Mouse (Mus musculus) midbrain, embryonic 16.5 days (tissue): ENCODE data around the gene Nup54. TPM values are rescaled to one million over a fixed set of nuclear protein-coding genes. Genes with fewer than 3 reads are reported as not detected.

Experiments used
- ATAC-seq: fragments of 200-750 bp; cut with Nextera tagmentation; 2 replicates; pipeline ENCODE4 v1.8.0; 2017; ENCODE audit warnings: moderate TSS enrichment
- H3K27ac ChIP-seq: fragments of 300-500 bp; sonication (generic); 2 replicates; pipeline ENCODE4 v1.5.1; 2014; ENCODE audit warnings: mild to moderate bottlenecking, low read length, mixed read lengths
- H3K27me3 ChIP-seq: fragments of 300-500 bp; sonication (generic); 2 replicates; pipeline ENCODE4 v1.6.1; 2014; ENCODE audit warnings: low read depth, low read length, mixed read lengths; ENCODE audit not compliant: control insufficient read depth, insufficient read depth
- H3K36me3 ChIP-seq: fragments of 300-500 bp; sonication (generic); 2 replicates; pipeline ENCODE4 v1.6.1; 2014; ENCODE audit warnings: mild to moderate bottlenecking, low read length, moderate library complexity, mixed read lengths; ENCODE audit not compliant: control insufficient read depth, insufficient read depth
- H3K4me1 ChIP-seq: fragments of 300-500 bp; sonication (generic); 2 replicates; pipeline ENCODE4 v1.6.1; 2014; ENCODE audit warnings: mild to moderate bottlenecking, low read length, mixed read lengths; ENCODE audit not compliant: control insufficient read depth, insufficient read depth
- H3K4me2 ChIP-seq: fragments of 300-500 bp; sonication (generic); 2 replicates; pipeline ENCODE4 v1.6.1; 2014; ENCODE audit warnings: mild to moderate bottlenecking, low read length, mixed read lengths
- H3K4me3 ChIP-seq: fragments of 300-500 bp; sonication (generic); 2 replicates; pipeline ENCODE4 v1.5.1; 2014; ENCODE audit warnings: low read depth, mild to moderate bottlenecking, low read length, moderate library complexity, mixed read lengths
- H3K9ac ChIP-seq: fragments of 300-500 bp; sonication (generic); 2 replicates; pipeline ENCODE4 v1.6.1; 2014; ENCODE audit warnings: low read depth, low read length, mixed read lengths
- H3K9me3 ChIP-seq: fragments of 300-500 bp; sonication (generic); replicated peaks from 2 replicates; pipeline ENCODE4 v1.6.1; 2014; ENCODE audit warnings: mild to moderate bottlenecking, low read length, mixed read lengths; ENCODE audit not compliant: control insufficient read depth, poor library complexity, severe bottlenecking
- WGBS: fragments of 180-500 bp; shearing (Covaris S2); extraction: QIAGEN DNeasy Blood & Tissue Kit; methylation state at CpG from one replicate; pipeline ENCODE4 v1.1.7; 2014; 5-methylcytosine and 5-hydroxymethylcytosine counted together
- polyA plus RNA-seq: library from polyadenylated mRNA; unstranded; fragments of >200 nt; fragmentation: Nextera tagmentation; extraction: Ambion mirVana; gene quantifications from 2 replicates; pipeline ENCODE4 v1.2.1, GENCODE M21; 2015

The Nup54 gene
- polyA plus RNA-seq, 1 experiment from 2014 or later: 57.8 TPM

DNA sequence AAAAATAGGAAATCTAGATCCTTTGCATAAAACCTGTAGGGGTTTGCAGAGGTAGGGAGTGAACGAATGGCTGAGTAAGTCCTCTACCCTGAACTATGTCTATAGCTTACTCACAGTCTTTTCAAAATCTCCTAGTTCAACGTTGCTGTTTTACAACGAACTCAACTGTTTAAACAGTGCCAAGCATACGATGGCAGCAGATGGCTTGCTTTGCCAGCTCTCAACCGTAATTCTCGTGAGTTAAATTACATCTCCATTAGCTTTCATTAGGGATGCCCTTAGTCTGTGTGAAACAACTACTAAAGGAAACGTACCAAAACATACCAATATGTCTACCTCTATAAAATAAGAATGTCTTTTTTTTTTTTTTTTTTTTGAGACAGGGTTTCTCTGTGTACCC lies 3.4 kb downstream of the Nup54 start:
- ATAC-seq: no peak
- no peaks in the 10 kb centered on the region for H3K9me3 ChIP-seq
- H3K27ac ChIP-seq: no peak overlapping the region
- 82% methylated on average over 7 of the region's 7 CpGs for WGBS
- no peak overlapping the region for H3K4me3 ChIP-seq
- H3K4me2 ChIP-seq: no peak overlapping the region
- peaks cover 14% of the 10 kb centered on the region for H3K4me1 ChIP-seq
- peaks cover 25% of the 10 kb centered on the region for H3K36me3 ChIP-seq
- no peaks in the 10 kb centered on the region for H3K27me3 ChIP-seq
- H3K9ac ChIP-seq: no peak overlapping the region

DNA sequence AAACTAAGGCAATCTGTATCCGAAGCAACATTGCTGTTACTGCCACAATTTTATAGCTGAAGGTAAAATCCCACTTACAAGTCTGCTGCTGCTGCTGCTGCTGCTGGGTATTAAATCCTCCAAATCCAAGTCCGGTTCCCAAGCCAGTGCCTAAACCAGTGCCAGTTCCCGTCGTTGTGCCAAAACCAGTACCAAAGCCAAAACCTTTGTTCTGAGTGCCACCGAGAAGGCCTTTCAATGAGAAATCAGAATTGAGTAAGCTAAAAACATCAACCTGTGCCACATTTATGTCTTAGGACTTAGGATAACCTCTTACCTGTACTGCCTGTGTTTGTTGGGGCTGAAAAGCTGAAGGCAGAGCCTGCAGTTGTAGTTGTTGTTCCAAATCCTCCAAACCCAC lies 4.3 kb downstream of the Nup54 start:
- Histone ChIP-seq H3K9me3 (no peaks in the 10 kb centered on the region), H3K27ac (no peak overlapping the region), H3K27me3 (no peaks in the 10 kb centered on the region), H3K4me2 (no peak overlapping the region), H3K36me3 (peaks cover 25% of the 10 kb centered on the region), H3K4me3 (no peak overlapping the region), H3K4me1 (peaks cover 14% of the 10 kb centered on the region), H3K9ac (no peak overlapping the region)
- WGBS: 91% methylated on average over 5 of the region's 5 CpGs
- no peak for ATAC-seq

DNA sequence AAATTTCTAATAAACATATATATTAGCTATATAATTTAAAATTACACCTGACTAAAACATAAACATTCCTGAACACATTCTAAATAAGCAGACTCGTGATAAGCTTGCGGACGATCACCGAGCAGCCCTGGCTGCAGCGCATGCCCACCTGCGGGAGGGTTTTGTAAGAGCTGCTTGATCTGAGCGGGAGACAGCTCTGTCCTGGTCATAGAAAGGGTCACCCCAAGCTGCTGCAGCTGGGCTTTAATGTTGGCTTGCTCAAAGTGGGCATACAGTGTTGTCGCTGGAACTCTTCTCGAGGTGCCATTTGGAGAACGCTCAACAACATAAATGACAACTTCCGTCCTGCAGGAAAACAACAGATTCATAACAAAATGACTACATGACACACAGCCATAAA lies 10.9 kb downstream of the Nup54 start:
- no peak overlapping the region for H3K27ac ChIP-seq
- no peaks in the 10 kb centered on the region for H3K27me3 ChIP-seq
- H3K4me1 ChIP-seq: no peaks in the 10 kb centered on the region
- H3K36me3 ChIP-seq: peaks cover 55% of the 10 kb centered on the region
- no peak overlapping the region for H3K9ac ChIP-seq
- no peak for ATAC-seq
- no peaks in the 10 kb centered on the region for H3K9me3 ChIP-seq
- no peak overlapping the region for H3K4me3 ChIP-seq
- H3K4me2 ChIP-seq: no peak overlapping the region
- 95% methylated on average over 11 of the region's 11 CpGs for WGBS

DNA sequence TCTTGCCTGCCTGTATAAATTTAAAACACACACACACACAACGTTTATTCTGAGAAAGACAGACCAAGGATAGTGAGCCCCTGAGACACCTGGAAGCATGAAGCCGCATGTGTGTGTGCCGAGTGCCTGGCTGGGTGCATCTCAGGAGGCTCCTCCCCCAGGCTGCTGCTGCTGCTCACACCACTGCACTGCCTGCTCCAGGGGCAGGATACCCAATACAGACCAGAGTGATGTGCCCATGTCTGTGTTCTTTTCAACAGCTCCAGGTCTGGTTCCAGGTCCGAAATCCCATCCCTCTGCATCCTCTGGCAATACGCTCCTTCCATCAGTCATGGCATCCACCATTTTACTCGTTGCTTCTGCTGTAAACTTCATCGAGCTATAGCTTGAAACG lies 21.0 kb downstream of the Nup54 start:
- WGBS: 92% methylated on average over 8 of the region's 8 CpGs
- H3K9me3 ChIP-seq: no peaks in the 10 kb centered on the region
- no peak for ATAC-seq
- H3K27me3 ChIP-seq: no peaks in the 10 kb centered on the region
- peaks cover 22% of the 10 kb centered on the region for H3K36me3 ChIP-seq
- no peak overlapping the region for H3K9ac ChIP-seq
- no peaks in the 10 kb centered on the region for H3K4me1 ChIP-seq
- no peak overlapping the region for H3K27ac ChIP-seq
- no peak overlapping the region for H3K4me2 ChIP-seq
- no peak overlapping the region for H3K4me3 ChIP-seq

DNA sequence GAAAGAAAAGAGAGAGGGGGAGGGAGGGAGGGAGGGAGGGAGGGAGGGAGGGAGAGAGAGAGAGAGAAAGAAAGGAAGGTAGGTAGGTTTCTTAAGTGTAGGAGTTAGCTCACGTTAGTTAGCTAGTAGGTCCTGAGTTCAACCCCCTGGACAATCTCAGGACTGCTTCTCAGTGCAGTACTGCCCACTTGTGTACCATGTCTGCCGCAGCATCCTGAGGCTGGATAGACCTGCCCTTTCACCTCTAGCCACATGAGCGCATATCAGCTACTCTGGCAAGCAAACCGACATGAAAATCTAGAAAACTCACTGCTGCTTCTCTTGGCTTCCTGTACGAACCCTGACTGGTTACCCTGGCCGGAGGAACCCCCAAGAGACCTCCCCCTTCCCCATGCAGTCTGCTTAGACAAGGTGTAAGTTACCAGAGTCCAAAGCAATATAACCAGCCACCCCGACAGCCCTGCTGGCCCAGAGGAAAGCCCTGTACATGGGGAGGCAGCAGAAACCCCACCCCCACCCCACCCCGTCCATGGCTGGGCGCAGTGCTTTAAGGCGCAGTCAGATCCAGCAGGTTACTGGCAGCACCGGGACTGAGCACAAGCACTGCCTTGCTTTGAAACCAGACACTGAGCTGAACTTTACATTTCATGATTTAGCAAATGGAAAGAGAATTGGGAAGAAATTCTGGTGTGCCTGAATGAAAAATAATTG lies 21.6 kb downstream of the Nup54 start:
- no peaks in the 10 kb centered on the region for H3K27me3 ChIP-seq
- no peaks in the 10 kb centered on the region for H3K9me3 ChIP-seq
- no peaks in the 10 kb centered on the region for H3K4me1 ChIP-seq
- H3K4me2 ChIP-seq: no peak overlapping the region
- no peak overlapping the region for H3K4me3 ChIP-seq
- 88% methylated on average over 11 of the region's 11 CpGs for WGBS
- H3K36me3 ChIP-seq: peaks cover 19% of the 10 kb centered on the region
- H3K27ac ChIP-seq: no peak overlapping the region
- H3K9ac ChIP-seq: no peak overlapping the region
- ATAC-seq: peak; percentile 59; the same call in 1 of the 2 replicates

DNA sequence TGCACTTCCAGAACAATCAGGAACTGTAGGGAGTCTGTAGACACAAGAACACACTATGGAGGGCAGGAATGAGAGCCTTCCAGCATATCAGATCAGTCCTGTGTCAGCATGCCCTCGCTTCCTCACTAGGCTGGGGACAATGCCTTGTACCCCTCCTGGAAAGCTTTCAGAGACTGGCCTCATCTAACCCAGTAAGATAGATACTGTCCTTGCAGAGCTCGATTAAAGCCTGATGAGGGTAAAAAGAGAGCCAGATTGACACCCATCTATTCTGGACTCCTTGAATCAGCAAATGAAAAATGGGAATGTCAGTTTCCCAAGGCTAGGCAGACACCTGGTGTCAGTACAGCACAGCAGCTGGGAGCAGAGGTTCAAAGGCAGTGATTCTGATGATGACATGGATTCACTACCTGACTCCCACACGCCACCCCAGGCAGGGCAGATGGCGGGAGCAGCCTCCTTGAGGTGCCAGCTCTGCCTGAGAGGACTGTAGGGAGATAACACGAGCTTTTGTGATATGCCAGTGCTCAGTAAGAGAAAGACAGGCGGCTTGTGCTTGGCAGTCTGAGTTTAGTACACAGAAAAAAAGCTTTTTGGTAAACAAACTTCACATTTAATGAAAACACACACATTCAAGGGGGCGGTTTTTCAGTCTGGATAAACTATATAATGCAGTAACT lies 23.4 kb downstream of the Nup54 start:
- H3K27ac ChIP-seq: no peak overlapping the region
- WGBS: 75% methylated on average over 7 of the region's 7 CpGs
- no peak for ATAC-seq

DNA sequence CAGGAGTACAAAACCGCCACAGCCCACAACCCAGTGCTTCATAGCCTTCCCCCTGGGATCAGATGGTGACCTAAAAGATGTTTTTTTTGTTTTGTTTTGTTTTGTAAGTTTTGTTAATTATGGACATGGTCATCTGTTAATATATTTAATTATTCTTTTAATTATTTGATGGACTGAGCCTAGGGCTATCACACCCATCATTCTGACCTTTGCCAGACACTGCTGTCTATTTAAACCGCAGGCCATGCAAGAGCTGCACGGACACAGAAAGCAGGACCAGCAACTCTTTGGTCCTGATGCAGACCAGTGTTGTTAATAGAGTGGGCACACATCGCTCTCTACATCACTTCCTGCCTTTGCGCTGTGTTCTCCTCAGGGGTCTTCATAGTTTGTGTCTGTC lies 24.5 kb downstream of the Nup54 start:
- Histone ChIP-seq H3K27ac (no peak overlapping the region), H3K9me3 (no peaks in the 10 kb centered on the region), H3K4me1 (no peaks in the 10 kb centered on the region), H3K9ac (no peak overlapping the region), H3K36me3 (peaks cover 6% of the 10 kb centered on the region; the same call in 1 of the 2 replicates), H3K27me3 (no peaks in the 10 kb centered on the region), H3K4me3 (no peak overlapping the region), H3K4me2 (no peak overlapping the region)
- WGBS: 87% methylated on average over 5 of the region's 5 CpGs
- ATAC-seq: no peak

More for the DNA sequence above, 23.4 kb downstream of the Nup54 start:
- no peaks in the 10 kb centered on the region for H3K9me3 ChIP-seq
- no peak overlapping the region for H3K9ac ChIP-seq
- H3K4me3 ChIP-seq: no peak overlapping the region
- H3K4me1 ChIP-seq: no peaks in the 10 kb centered on the region
- H3K27me3 ChIP-seq: no peaks in the 10 kb centered on the region
- no peak overlapping the region for H3K4me2 ChIP-seq
- H3K36me3 ChIP-seq: peaks cover 12% of the 10 kb centered on the region

DNA sequence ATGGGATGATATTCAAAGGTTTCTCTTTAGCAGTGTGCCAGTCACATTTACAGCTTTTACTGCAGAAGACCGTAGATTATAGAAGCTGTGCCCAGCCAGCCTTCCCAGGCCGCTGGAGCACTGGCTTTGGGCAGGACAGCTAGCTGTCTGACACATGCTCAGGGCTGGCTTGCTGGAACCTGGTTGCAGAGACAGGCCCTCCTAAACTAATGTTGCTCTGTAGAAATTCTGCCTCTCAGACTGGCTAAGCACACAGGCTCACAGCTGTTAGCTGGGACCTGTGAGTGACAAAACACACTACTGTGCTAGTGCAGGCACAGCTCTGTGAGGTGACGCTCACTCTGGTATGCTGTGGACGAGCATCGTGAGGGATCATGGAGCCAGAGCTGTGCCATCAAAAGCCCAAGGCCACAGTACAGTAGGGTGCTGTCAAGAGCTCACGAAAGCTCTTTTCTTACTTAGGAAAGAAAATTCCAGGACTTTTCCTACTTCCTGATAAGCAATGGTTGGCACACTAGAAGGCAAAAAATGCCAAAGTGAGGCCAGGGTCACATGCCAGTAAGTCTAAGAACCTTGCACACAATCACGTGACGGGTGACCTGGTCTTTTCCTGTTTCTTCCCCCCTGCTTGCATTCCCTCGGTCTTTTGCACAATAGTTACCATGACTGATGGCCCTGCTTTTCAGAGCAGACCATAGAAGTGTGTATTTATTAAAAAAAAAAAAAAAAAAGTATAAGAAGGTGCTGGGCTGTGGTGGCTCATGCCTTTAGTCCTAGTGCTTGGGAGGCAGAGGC lies 25.5 kb downstream of the Nup54 start:
- Histone ChIP-seq H3K9me3 (no peaks in the 10 kb centered on the region), H3K4me2 (no peak overlapping the region), H3K36me3 (peaks cover 6% of the 10 kb centered on the region; the same call in 1 of the 2 replicates), H3K27ac (no peak overlapping the region), H3K4me1 (no peaks in the 10 kb centered on the region), H3K9ac (no peak overlapping the region), H3K4me3 (no peak overlapping the region), H3K27me3 (no peaks in the 10 kb centered on the region)
- ATAC-seq: no peak
- WGBS: 86% methylated on average over 9 of the region's 9 CpGs

DNA sequence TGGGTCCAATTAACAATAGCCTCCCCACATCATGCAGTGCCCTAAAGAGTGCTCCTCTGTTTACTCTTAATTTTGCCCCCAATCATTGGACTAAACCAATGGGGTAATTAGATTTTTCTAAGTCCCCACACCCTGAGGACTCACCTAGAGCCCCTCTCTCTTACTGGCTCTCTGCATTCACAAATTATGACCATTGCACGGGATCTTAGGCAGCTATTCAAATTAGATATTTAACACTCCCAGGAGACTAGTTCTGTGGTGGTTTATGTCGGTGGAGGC lies 30.7 kb downstream of the Nup54 start:
- no peak overlapping the region for H3K4me2 ChIP-seq
- 29% methylated on average over 2 of the region's 2 CpGs for WGBS
- H3K36me3 ChIP-seq: no peaks in the 10 kb centered on the region
- H3K27me3 ChIP-seq: no peaks in the 10 kb centered on the region
- no peak overlapping the region for H3K4me3 ChIP-seq
- no peak overlapping the region for H3K27ac ChIP-seq
- H3K4me1 ChIP-seq: no peaks in the 10 kb centered on the region
- H3K9me3 ChIP-seq: no peaks in the 10 kb centered on the region
- H3K9ac ChIP-seq: no peak overlapping the region
- ATAC-seq: no peak
